Mouse (Mus musculus): ENCODE results near the gene D930020B18Rik. TPM values are rescaled to one million over a fixed set of nuclear protein-coding genes. Genes with fewer than 3 reads are reported as not detected.

The D930020B18Rik gene
- polyA plus RNA-seq, 1 experiment from 2014 or later, result 0.23 TPM

GRCm38 (mm10) chr10:121640150-121640930 is 1.0 kb upstream of the D930020B18Rik start:
- 45% methylated on average over 6 of the region's 6 CpGs for WGBS

GRCm38 (mm10) chr10:121640944-121641271 is 480 bp upstream of the D930020B18Rik start:
- Histone ChIP-seq H3K36me3 (no peaks in the 10 kb centered on the region), H3K9ac (replicated peaks) (no peak overlapping the region), H3K27me3 (replicated peaks) (peaks cover 39% of the 10 kb centered on the region), H3K27ac (replicated peaks) (no peak overlapping the region), H3K9me3 (replicated peaks) (no peaks in the 10 kb centered on the region), H3K4me3 (replicated peaks) (peak overlapping the region; percentile 51), H3K4me2 (peak overlapping the region; percentile 98), H3K4me1 (peaks cover 19% of the 10 kb centered on the region)
- ATAC-seq (ENCODE audit: low FRiP score), result no peak
- 15% methylated on average over 10 of the region's 10 CpGs for WGBS

More at GRCm38 (mm10) chr10:121640150-121640930, 1.0 kb upstream of the D930020B18Rik start:
- H3K36me3 ChIP-seq, result no peaks in the 10 kb centered on the region
- peaks cover 39% of the 10 kb centered on the region for H3K27me3 ChIP-seq (replicated peaks)
- no peak overlapping the region for H3K9ac ChIP-seq (replicated peaks)
- peaks cover 19% of the 10 kb centered on the region for H3K4me1 ChIP-seq
- H3K9me3 ChIP-seq (replicated peaks), result no peaks in the 10 kb centered on the region
- peak; percentile 59 for ATAC-seq (ENCODE audit: low FRiP score)
- no peak overlapping the region for H3K27ac ChIP-seq (replicated peaks)
- H3K4me3 ChIP-seq (replicated peaks), result no peak overlapping the region
- peak overlapping the region; percentile 98; the same call in 1 of the 2 replicates for H3K4me2 ChIP-seq

DNA sequence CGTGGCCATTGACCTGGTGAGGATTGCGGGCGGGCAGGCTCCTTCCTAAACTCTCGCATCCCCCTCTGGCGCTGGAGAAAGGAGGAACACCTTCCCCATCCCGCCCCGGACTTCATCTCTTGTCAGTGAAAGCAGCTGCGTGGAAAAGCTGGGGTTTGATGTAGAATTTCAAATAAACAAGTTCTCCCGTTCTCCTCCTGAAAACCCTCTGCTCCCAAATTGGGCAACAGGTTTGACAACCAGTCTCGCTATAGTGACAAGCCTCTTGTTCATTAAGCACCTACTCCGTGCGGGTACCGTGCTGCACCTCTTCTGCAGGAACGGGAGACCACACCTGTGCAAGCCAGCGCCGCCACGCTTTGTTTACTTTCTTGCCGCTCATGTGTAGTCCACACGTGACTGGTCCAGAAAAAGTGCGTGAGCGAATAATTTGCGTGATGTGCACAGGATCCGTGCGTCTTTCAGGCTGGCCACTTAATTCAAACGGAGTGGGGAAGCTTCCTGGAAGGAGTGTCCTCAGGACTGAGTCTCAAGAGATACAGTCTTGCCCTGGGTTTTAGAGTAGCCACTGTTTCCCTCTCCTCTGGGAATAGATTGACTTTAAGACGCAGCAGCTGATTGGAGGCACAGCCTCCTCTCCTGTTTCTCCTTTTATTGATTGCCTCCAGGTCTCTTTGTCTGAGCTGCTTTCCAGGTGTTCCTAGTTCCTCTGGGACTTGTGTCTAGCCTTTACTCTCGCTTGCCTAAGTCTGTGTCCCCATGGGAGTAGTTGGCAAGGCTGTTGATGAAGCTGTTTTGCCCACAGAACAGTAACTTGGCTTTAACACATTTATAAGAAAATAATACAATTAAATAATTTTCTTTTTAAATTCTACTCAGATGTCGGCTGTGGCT is 913 bp downstream of the D930020B18Rik start:
- H3K9me3 ChIP-seq (replicated peaks), result no peaks in the 10 kb centered on the region
- peak overlapping the region; percentile 51 for H3K4me3 ChIP-seq (replicated peaks)
- H3K4me1 ChIP-seq, result peaks cover 19% of the 10 kb centered on the region
- WGBS, result 5% methylated on average over 28 of the region's 28 CpGs
- no peaks in the 10 kb centered on the region for H3K36me3 ChIP-seq
- no peak overlapping the region for H3K27ac ChIP-seq (replicated peaks)
- ATAC-seq (ENCODE audit: low FRiP score), result no peak
- peaks cover 39% of the 10 kb centered on the region for H3K27me3 ChIP-seq (replicated peaks)
- H3K4me2 ChIP-seq, result peak overlapping the region; percentile 98
- H3K9ac ChIP-seq (replicated peaks), result peak overlapping the region; percentile 38; the same call in 1 of the 2 replicates

DNA sequence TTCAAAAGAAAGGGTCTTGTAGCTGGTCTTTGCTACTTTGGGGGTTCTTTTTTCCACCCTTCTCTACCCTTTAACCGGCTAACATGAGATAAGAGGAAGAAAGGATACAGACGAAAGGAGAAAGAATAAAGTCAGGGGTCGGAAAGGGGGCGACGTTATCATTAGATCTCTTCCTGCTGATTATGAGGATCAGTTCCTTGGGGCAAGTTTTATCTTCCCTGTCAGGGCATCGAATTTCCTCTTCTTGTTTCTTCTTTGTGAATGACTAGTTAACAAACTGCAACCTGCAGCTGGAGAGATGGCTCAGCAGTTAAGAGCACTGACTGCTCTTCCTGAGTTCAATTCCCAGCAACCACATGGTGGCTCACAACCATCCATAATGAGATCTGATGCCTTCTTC is 4.9 kb downstream of the D930020B18Rik start:
- Histone ChIP-seq H3K4me2 (no peak overlapping the region), H3K4me1 (peaks cover 14% of the 10 kb centered on the region), H3K27ac (replicated peaks) (no peak overlapping the region), H3K9ac (replicated peaks) (no peak overlapping the region), H3K4me3 (replicated peaks) (no peak overlapping the region), H3K36me3 (no peaks in the 10 kb centered on the region), H3K9me3 (replicated peaks) (no peaks in the 10 kb centered on the region), H3K27me3 (replicated peaks) (peaks cover 33% of the 10 kb centered on the region)
- 79% methylated on average over 6 of the region's 6 CpGs for WGBS
- ATAC-seq (ENCODE audit: low FRiP score), result no peak

- no peak for ATAC-seq (ENCODE audit: low FRiP score)
- WGBS, result 89% methylated on average over 1 of the region's 1 CpGs
- Histone ChIP-seq H3K9me3 (replicated peaks) (no peaks in the 10 kb centered on the region), H3K4me1 (no peaks in the 10 kb centered on the region), H3K4me3 (replicated peaks) (no peak overlapping the region), H3K27me3 (replicated peaks) (no peaks in the 10 kb centered on the region), H3K4me2 (no peak overlapping the region), H3K9ac (replicated peaks) (no peak overlapping the region), H3K27ac (replicated peaks) (no peak overlapping the region), H3K36me3 (no peaks in the 10 kb centered on the region)
These were observed 11.7 kb downstream of the D930020B18Rik start for GRCm38 (mm10) chr10:121653079-121653478.

DNA sequence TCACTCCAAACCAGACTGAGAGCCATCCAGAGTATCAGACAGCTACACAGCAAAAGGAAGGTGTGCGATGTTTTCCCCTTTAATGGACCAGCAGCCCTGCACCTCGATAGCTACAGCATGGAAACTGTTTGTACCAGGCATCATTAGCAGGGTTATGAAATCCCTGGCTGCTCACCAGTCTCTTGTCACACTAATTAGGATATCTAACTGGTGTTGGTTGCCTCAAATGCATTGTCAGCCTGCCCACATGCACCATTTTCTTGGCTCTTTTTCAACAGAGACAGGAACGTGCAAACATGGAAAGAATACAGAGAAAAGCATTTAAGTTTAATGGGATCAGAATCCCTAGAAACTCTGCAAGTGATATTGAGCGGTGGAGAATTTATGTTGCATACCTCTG is 14.5 kb downstream of the D930020B18Rik start:
- Histone ChIP-seq H3K36me3 (no peaks in the 10 kb centered on the region), H3K9me3 (replicated peaks) (no peaks in the 10 kb centered on the region), H3K4me2 (no peak overlapping the region), H3K27ac (replicated peaks) (no peak overlapping the region), H3K4me3 (replicated peaks) (no peak overlapping the region), H3K9ac (replicated peaks) (no peak overlapping the region), H3K4me1 (no peaks in the 10 kb centered on the region), H3K27me3 (replicated peaks) (no peaks in the 10 kb centered on the region)
- no peak for ATAC-seq (ENCODE audit: low FRiP score)
- 79% methylated on average over 4 of the region's 4 CpGs for WGBS

- Histone ChIP-seq H3K4me2 (no peak overlapping the region), H3K9ac (replicated peaks) (no peak overlapping the region), H3K4me1 (no peaks in the 10 kb centered on the region), H3K9me3 (replicated peaks) (no peaks in the 10 kb centered on the region), H3K4me3 (replicated peaks) (no peak overlapping the region), H3K27me3 (replicated peaks) (no peaks in the 10 kb centered on the region), H3K27ac (replicated peaks) (no peak overlapping the region), H3K36me3 (no peaks in the 10 kb centered on the region)
- WGBS, result 93% methylated on average over 2 of the region's 2 CpGs
- no peak for ATAC-seq (ENCODE audit: low FRiP score)
These were observed 21.3 kb downstream of the D930020B18Rik start for GRCm38 (mm10) chr10:121662711-121663110.

DNA sequence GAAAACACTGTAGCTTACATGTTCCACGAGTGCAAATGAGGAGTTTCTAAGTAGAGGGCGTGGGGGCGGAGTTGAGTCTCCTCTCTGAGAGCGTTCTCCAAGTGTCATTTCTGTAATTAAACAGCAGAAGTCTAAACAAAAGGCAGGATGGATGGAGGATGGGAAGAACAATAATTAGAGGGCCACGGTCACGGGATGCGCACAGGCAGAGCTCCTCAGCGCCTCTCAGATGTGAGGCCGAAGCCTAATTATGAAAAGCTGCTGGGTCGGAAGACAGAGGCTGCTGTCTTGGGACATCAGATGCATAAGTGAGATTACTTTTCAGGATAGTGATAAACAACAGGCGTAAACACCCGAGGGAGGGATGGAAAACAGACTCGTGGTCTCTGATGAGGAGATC is 22.2 kb downstream of the D930020B18Rik start:
- no peaks in the 10 kb centered on the region for H3K4me1 ChIP-seq
- no peak overlapping the region for H3K9ac ChIP-seq (replicated peaks)
- H3K27ac ChIP-seq (replicated peaks), result no peak overlapping the region
- no peak overlapping the region for H3K4me2 ChIP-seq
- no peak for ATAC-seq (ENCODE audit: low FRiP score)
- no peaks in the 10 kb centered on the region for H3K36me3 ChIP-seq
- H3K27me3 ChIP-seq (replicated peaks), result no peaks in the 10 kb centered on the region
- H3K4me3 ChIP-seq (replicated peaks), result no peak overlapping the region
- 57% methylated on average over 13 of the region's 13 CpGs for WGBS
- no peaks in the 10 kb centered on the region for H3K9me3 ChIP-seq (replicated peaks)

- WGBS, result 76% methylated on average over 8 of the region's 8 CpGs
- no peaks in the 10 kb centered on the region for H3K9me3 ChIP-seq (replicated peaks)
- H3K4me3 ChIP-seq (replicated peaks), result no peak overlapping the region
- H3K4me2 ChIP-seq, result no peak overlapping the region
- H3K9ac ChIP-seq (replicated peaks), result no peak overlapping the region
- no peaks in the 10 kb centered on the region for H3K4me1 ChIP-seq
- ATAC-seq (ENCODE audit: low FRiP score), result no peak
- no peak overlapping the region for H3K27ac ChIP-seq (replicated peaks)
- H3K27me3 ChIP-seq (replicated peaks), result no peaks in the 10 kb centered on the region
- H3K36me3 ChIP-seq, result no peaks in the 10 kb centered on the region
These were observed 24.3 kb downstream of the D930020B18Rik start for GRCm38 (mm10) chr10:121665631-121666145.

DNA sequence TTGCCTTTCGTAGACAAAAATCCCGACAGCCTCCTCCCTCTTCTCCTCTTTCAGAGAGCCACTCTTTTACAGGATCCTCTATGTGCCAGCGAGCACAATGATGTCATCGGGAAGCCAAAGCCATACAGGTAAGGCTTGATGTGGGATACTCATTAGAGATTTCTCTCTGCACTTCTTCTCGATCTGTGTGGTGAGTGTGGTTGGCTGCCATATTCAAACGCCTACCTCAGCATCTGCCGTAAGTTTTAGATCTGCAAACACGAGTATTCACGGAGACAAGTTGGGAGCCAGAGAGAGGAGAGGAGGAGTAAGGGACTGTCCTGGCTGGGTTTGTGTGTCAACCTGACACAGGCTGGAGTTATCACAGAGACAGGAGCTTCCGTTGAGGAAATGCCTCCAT is 27.7 kb downstream of the D930020B18Rik start:
- WGBS, result 90% methylated on average over 10 of the region's 10 CpGs

DNA sequence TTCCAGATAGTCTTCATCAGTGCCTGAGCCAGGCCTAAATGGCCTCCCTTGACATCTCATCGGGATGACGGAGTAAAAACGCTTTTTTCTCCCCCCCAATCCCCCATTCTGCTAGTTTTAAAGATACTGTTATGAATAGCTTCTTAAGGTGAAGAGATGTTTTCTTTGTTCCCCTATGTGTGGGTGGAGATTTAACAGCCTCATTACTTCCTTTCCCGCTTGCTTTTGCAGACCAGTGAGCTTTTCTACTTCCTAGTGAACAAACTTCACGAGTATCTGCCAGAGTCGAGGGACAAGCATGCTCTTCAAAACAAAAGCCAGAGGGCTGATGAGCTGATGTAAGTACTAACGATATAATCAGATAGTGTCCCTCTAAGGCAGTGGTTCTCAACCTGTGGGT is 35.6 kb downstream of the D930020B18Rik start:
- Histone ChIP-seq H3K4me1 (no peaks in the 10 kb centered on the region), H3K4me3 (replicated peaks) (no peak overlapping the region), H3K9me3 (replicated peaks) (no peaks in the 10 kb centered on the region), H3K9ac (replicated peaks) (no peak overlapping the region), H3K36me3 (no peaks in the 10 kb centered on the region), H3K27ac (replicated peaks) (no peak overlapping the region), H3K4me2 (no peak overlapping the region), H3K27me3 (replicated peaks) (no peaks in the 10 kb centered on the region)
- no peak for ATAC-seq (ENCODE audit: low FRiP score)
- WGBS, result 64% methylated on average over 7 of the region's 7 CpGs

More for the DNA sequence above, 27.7 kb downstream of the D930020B18Rik start:
- H3K4me3 ChIP-seq (replicated peaks), result no peak overlapping the region
- no peak overlapping the region for H3K4me2 ChIP-seq
- no peak overlapping the region for H3K9ac ChIP-seq (replicated peaks)
- no peaks in the 10 kb centered on the region for H3K9me3 ChIP-seq (replicated peaks)
- H3K36me3 ChIP-seq, result no peaks in the 10 kb centered on the region
- no peaks in the 10 kb centered on the region for H3K27me3 ChIP-seq (replicated peaks)
- no peak overlapping the region for H3K27ac ChIP-seq (replicated peaks)
- ATAC-seq (ENCODE audit: low FRiP score), result no peak
- H3K4me1 ChIP-seq, result no peaks in the 10 kb centered on the region
